Mouse (Mus musculus) MEL-GATA-1-ER (cell line): ENCODE measurements at regions not wholly inside any gene's neighbourhood (a gene's known extent, or its start where the extent isn't known, plus 50 kb on each side); places are given as distances from the start of the nearest gene placed in this dataset.
A peak's percentile ranks its signal among the peaks of the same experiment; 100 is the strongest.

ENCODE experiments used
- DNase-seq: peaks from one replicate; pipeline ENCODE4 v3.0.0-alpha.2; 2012; ENCODE audit warnings: low read depth; ENCODE audit errors: extremely low read depth

DNA sequence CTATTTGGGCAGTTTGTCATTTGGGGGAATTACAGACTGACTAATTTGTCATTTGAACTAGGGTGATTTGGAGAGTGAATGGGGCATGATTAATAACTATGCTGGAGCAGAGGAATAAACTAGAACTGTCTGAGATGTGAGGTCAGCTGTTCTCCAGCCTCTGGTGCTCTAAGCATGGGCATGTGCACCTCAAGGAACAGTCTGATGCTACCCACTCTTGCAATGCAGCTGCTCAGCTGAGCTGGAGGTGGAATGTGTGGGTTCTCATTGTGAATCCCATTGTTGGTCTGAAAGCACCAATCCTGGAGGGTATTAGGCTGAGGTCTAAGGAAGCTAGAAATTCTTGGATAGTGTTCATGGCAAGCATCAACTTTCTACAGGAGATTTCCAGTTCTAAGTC is 192.8 kb upstream of the Slc30a5 start:
- DNase-seq, result no peak

DNA sequence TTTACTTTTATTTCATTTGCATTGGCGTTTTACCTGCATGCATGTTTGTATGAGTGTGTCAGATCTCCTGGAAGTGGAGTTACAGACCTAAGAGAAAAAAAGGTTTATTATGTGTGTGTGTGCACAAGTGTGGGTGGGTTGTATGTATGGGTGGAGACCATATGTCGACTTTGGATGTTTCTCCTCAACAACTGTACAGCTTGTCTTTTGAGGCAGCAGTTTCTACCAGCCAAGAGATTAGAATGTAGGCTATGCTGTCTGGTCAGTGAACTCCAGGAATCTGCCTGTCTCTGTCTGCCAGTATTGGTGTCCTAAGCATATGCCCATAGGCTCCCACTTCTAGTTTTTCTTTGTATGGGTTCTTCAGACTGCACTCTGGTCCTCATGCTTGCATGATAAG is 192.3 kb upstream of the Slc30a5 start:
- DNase-seq, result no peak

DNA sequence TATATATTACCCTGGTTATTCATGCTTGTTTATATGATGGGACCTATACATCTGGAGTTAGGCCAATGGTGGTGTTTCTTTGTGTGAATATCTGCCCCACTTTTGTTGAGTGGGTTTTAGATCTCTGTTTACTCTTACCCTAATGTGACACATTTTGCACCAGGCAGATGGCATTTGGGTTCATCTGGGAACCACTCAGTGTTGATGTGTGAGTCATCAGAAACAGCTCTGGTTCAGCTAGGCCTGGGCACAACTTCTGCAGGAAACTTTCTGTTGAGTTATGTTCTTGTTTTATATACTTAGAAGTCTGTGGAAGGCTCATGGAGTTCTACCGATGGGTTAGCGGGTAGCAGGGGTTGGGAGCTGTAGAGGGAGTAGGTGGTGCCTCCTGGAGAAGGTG is 191.7 kb upstream of the Slc30a5 start:
- no peak for DNase-seq

DNA sequence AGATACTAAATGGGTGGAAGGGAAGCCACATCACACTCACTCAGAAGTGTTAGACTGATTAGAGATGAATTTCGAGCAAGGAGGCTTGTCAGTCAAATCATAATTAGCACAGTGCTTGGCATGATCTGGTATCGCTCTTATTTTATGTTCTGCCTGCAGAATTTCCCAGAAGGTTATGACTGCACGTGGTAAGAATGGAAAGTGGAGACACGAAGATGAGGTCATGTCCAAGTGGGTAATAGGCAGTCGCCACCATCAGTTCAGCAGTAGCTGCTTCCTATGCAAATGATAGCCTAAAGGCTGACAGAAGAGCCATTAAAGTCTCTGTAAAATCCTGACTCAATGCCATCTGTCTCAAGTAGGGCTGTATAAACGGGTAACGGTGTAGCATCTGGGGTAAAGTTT is 186.0 kb upstream of the Slc30a5 start:
- DNase-seq, result no peak

DNA sequence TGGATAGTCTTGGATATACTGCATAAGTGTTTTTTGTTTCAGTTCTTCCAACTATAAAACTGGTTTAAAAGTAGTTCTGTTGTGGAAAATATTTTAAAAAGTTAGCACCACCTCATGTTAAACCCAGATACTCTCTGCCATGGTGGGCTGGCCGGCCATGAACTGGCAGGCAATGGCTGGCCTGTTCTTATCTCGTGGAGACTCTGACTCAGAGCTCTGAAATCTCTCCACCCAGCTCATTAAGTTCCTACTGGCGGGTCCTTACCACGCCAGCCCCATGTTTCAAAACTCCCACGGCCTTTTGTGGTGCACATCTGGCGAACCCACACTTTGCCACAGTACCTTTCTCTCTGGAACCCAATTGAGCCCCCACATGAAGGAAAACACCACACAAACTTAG is 183.8 kb upstream of the Slc30a5 start:
- no peak for DNase-seq

DNA sequence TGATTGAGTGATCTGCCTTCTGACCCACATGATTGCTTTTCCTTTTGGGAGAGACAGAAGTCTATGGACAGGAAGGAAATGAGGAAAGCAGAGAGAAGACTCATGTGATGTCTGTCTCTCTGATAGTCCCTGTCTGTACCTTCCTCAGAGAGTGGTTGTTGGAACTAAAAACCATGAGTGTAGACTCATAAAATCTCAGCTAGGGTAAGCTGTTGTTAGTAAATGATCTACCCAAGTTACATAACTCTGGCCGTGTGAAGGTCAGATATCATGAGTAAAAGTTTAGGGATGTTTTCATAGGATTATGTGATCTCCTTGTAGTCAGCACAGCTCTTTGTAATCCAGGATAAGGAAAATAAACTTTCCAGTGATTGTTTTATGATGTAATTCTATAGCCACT is 183.0 kb upstream of the Slc30a5 start:
- DNase-seq, result no peak

DNA sequence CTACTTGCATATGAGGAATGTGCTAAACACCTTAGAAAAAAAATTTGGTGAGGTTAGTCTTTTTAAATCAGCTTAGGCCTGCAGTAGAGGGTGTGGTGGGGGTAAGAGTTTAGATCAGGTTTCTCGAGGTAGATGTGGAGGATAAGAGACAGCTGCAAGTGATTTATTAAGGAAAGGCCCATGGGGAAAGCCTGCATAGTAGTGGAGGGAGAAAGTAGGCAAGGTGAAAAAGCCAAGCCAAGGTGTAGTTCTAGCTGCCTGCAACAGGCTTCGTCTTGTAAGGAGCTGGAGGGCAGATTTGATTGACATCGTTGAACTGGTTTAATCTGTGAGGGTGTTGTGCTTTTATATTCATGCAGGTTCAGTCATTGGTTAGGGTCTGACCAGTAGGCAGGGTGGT is 182.2 kb upstream of the Slc30a5 start:
- no peak for DNase-seq

DNA sequence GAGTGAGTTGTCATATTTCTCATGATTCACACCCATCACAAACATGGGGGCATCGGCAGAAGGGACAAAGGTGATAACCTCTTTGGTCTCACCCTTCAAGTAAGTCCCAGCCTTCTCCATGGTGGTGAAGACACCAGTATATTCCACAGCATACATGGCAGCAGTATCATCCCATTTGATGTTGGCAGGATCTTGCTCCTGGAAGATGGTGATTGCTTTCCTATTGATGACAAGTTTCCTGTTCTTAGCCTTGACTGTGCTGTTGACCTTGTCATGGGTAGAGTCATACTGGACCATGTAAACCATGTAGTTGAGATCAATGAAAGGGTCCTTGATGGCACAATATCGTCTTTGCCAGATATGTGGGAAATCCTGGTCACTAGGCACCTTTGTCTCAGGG is 180.4 kb upstream of the Slc30a5 start:
- DNase-seq, result no peak

DNA sequence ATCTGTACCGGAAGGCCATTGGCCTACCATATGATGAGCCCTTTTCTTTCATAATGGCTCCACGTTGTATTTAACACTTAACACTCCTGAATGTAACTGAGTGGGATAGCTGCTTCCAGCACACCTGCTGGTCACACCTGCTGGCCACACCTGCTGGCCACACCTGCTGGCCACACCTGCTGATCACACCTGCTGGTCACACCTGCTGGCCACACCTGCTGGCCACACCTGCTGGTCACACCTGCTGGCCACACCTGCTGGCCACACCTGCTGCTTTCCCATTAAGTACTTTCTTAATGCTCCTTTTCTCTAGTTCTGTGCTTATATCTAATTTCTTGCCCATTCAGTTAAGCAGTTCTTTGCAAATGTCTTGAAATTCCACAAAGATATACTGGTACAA is 157.4 kb upstream of the Slc30a5 start:
- no peak for DNase-seq

DNA sequence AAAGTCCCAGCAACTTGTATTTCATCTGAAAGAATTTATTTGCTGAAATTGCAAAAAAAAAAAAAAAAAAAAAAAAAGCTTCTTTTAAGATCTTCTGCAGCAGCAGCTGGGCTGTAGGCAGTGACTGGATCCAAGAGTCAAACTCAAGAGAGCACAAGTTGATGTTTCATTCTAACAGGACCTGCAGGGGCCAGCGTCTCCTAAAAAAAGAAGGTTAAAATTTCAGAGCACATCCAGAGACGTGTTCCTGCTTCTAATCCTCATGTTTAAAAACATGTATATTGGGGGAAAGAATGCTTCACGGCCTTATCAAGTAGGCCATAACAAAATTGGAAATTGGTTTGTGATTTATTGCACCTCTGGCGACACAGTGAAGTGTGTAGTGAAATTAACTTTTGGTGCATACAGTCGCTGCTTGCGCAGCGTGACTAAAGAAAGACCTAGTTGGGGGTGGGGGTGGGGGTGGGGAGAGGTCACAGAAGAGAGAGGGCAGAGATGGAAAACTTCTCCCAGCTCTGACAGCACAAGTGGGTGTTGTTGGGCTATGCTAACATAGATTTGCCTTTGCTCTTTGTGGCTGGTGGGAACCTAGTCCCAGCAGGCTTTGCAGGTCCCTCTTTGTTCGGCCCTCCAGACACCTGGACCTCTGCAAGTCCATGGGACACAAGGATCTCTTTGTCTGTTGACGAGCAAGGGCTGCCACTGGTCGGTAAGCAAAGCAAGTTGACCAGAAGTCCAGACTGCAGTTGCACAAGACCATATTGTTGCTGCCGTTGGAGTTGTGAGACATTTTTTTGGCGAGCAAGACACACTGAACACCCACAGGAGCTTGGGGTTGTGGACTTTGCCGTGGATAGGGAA is 155.7 kb upstream of the Slc30a5 start:
- DNase-seq, result no peak

DNA sequence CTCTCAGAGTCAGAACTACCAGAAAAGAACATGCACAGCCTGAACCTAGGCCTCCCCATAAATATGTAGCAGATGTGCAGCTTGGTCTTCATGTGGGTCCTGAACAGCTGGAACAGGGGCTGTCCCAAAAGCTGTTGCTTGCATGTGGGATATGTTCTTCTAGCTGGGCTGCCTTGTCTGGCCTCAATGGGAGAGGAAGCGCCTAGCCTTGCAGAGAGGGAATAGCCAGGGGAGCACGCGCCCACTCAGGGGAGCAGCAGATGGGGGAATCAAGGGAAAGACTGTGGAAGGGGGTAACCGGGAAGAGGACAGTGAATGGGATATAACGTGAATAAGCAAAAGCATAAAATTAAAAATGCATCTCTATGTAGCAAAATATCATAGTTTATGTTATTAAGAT is 154.9 kb upstream of the Slc30a5 start:
- DNase-seq, result no peak

DNA sequence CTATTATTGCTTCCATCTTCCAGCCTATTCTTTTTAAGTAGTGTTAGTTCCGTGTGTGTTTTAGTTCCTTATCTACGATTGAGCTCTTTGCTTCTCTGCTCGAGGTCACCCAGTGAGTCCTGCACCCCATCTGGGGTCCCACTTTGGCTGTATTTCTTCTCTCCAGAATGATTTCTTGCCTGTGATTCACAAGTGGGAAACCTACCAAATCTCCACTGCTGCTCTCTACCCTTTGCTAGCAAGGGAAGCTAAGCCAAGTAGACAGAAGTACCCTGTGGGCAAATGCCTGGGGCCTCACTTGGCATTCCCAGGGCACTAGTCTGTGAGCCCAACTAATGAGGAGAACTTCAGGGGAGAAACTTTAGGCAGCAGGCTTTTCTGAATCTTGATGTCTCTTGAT is 142.5 kb upstream of the Slc30a5 start:
- no peak for DNase-seq

DNA sequence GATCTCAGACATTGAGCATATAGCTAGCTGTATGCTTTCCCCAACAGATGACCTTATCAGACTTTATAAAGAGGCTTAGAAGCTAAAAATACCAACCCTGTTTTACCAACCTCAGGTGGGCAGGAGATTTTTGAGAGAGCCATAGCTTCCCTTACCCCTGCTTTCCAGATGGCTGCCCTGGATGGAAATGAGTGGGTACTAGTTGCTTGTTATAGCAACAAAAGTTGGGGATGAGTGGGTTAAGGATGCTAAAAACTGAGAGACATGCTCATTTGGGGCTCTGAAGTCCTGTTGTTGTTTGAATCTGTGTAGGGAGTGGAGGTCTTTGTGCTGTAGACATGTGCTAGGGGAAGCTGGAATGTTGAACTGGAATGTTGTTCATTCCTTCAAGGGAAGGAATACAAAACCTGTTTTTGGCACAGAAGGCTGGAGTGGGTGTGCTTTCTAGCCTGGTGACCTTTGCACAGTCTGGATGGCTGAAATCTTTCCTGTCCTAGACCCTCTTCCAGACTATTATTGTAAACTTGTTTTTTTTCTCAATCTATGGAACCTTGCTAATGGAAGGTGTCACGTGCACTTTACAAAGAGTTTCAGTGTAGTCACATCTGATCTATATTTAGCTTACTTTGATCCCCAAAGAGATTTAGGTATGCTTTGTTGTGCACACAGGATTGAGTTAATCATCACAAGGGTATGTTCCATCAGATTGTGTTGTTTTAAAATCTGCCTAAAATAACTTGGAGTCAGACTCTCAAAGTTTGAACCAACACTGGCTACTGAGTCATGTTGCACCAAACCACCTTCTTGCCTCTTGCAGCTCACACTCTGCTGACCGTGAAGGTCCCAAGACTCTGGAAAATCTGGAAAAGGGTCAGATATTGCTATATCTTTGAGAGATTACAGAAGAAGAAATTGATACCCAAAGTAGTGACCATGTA is 138.1 kb upstream of the Slc30a5 start:
- no peak for DNase-seq

DNA sequence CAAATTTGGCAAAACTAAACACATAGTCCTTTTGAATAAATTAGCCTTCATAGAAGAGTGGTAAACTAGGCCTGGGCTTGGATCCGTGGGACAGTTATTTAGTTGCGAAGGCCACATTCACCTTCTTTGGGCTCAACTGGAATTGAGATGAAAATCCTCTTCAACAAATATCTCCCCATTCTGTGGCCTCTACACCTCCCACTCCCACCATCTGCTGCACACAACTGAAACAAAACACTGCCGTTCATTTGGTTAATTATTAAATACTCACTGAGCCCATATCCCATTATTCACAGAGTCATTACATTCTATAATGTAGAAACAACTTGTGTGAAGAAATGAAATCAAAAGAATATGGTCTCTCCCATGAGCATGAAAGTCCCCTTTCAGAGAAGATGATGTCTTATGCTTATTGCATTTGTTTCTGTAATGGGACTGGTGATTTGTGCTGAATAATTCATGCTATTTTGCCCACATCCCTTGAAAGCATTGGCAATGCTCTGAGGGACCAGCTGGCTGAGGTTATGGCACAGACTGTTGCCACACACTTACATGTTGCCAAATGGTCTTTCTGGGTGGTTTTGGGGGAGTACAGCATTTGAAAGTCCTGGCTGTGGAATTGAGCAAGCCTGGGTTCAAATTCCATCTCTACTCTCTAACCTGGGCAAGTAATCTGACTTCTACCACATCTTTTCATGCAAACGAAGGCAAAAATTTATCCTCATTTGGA is 129.7 kb upstream of the Slc30a5 start:
- no peak for DNase-seq

DNA sequence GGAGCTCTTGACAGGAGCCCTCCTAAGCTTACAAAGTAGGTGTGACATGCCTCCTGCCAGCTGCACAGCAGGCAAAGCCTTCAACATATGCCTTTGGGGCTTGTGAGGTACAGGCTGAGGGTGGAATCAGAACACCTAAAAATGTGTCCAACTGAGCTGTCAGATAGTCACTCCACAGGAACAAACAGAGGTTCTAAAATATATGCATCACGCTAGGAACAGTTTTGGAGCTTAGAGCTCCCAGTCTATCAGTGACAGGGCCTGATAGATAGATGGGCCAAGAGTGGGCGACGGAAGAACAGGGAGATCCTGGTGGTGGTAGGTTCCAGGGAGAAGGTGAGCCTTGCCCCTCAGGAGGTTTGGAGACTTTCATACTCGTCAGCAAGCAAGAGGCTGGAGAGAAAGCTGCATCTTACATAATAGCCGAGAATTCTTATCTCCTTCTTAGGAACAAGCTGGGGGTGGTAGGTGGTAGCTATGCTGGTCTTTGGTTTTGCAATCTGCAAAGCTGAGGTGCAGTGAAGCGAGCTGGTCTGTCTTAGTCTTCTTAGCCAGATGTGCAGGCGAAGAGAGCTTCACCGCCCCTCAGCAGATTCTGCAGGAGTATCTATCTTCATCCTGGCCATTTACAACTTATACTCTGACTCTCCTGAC is 121.5 kb upstream of the Slc30a5 start:
- DNase-seq, result no peak

DNA sequence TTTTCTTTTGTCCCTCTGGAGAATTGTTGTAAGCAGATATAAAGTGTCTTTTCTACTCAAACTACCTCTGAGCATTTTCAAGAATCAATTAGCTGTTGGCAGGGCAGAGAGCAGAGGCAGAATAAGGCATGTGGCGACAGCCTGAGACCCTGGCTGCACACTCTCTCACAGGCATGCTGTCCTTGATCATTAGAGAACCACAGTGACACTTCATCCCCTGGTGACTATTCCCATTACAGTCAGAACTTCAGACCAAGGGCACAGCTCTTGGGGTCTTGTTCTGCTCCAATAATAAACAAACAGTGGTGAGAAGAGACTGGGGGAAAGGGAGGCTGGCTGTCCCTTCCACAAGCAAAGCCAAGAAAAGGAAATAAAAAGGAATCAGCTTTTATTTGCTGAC is 120.9 kb upstream of the Slc30a5 start:
- no peak for DNase-seq

DNA sequence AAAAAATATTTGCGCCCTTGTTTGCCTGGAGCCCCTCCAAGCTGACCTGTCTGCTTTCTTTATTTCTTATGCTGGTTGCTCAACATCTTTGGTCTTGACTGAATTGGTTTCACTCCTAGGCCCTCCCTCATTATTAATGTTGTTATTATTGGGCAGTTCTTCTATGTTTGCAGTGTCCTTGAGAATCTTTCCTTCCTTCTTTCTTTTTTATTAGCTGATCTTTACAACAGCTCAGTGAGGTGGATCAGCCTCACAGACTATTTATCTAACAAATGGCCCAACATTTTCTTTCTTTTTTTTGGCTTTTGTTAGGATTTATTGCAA is 117.9 kb upstream of the Slc30a5 start:
- DNase-seq, result no peak

DNA sequence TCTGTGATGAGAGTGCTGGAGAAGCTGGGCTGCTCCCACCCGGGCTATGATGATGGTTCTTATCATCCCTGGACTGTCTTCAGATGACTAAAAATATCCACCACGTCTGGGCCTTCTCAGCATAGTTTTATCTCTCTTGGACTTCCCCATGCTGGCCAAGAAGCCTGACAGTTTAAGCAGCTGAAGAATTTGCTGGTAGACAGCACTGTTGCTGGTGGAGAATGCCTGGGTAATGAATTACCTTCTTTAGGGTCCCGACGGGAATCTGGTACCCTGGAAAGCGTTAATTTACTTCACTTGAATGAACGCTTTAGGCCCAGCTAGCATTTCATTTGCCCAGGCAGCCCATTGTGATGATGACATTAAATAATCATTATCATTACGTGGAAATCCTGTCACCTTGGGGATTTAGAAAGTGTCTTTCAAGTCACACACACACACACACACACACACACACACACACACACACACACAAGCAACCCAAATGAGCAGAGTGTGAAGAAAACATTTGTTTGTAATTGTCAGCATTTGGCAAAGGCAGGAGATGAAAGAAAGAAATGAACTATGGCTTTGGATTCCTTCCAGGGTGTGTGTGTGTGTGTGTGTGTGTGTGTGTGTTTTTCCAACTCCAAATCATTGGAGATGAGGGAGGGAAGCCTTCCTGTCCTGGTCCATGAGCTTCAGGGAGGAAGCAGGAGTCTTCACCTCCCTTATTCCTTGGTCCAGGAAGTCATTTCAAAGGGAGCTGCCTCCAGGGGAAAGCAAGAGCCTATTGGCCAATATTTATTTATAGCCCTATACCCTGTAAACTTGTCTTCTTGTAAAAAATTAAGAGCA is 117.3 kb upstream of the Slc30a5 start:
- peak; percentile 51 for DNase-seq

DNA sequence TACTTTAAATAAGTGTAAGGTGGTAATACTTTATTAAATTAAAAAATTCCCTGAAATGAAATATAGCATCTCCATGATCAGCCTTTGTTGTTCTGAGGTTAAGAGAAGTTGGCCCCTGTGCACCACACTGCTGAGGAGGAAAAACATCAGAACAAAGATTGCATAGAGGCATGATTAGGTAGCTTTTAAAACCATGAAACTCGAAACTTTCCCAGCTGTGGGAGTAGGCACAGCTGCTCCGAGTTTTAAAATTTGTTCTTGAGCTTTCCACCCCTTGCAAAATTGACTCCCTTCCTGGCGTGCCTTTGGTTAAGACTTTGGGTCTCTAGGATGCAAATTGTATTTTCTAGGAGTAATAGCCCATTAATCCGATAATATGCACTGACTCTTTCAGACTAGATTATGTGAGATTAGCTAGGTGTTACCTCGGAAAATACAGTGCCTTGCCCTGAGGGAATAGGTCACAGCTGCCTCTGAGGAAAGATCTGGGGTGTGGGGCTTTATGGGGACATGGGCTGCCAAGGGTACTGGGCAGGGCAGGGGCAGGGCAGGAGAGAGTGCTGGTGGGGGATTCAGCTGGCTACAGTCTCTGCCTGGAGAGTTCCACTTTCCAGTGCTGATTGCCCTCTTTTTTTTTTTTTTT is 110.1 kb upstream of the Slc30a5 start:
- no peak for DNase-seq

DNA sequence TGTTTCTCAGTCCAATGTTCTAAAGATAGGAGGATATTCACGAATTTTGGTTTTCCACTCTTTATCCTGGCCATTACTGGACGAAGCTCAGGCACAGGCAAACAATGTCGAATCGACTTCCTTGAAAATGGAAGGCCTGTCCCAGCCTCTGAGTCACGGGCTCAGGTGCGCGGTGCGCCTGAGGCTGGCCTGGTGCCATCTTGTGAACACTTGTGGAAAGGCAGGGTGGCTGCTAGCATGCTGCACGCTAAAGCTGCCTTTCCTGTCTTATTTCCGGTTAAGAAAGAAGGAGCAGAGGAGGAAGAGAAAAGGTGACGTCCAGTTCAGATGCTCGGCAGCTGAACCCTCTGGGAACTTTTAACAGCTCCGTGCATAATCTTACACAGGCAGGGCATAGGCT is 107.6 kb upstream of the Slc30a5 start:
- DNase-seq, result no peak
